Mouse (Mus musculus) liver, postnatal 0 days (tissue): ENCODE measurements around the gene Alkal2.

ENCODE experiments used
- CTCF ChIP-seq: sonication (generic); IDR thresholded peaks from 2 replicates; pipeline ENCODE4 v1.5.1; 2016; ENCODE audit warnings: antibody characterized with exemption, low read depth
- EP300 ChIP-seq: IDR thresholded peaks from 2 replicates; pipeline ENCODE4 v1.6.1; 2016; ENCODE audit warnings: antibody characterized with exemption, low read depth, mild to moderate bottlenecking

DNA sequence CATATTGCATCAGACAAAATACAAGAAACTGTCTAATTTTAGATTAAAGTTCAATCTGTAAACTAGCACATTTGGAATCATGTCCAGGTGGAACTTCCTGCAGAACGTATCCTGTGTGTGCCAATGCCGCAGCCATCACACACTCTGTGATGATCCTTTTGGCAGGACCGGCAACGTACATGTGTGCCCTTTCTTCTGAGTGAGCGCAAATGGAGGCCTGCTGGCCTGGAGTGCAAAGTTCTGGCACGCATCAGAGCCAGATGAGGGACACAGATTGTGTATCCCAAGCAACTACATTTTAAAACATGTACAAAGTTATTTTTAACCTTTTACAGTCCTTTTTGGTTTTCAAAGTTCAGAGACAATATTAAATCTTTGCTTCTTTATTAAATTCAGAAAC is 32.3 kb upstream of the Alkal2 start:
- TF ChIP-seq CTCF: no peak
- no peak for TF ChIP-seq EP300
